Mouse (Mus musculus): ENCODE results near the gene Ccdc167.
A peak's percentile ranks its signal among the peaks of the same experiment; 100 is the strongest.

Gene Ccdc167

DNA sequence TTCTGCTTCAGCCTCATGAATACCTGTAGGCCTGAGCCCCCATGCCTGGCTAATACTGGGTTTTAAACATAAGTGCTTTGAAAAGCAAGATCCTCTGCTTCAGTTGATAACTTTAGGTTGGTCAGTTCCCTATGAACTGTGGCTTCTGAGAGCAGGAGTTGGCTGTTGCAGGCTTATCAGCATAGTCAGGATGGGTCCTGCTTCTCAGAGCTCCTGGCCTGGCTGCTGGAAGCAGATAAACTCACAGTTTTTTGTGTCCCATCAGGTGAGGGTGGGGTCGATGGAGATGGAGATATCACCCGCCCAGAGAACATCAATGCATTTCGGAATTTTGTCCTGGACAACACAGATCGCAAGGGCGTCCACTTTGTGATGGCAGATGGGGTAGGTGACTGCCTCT lies 30.1 kb downstream of the Ccdc167 start:
- DNase-seq (ENCODE audit: low spot score in 2 of 2): peak in 1 of 2 experiments; percentile 65

DNA sequence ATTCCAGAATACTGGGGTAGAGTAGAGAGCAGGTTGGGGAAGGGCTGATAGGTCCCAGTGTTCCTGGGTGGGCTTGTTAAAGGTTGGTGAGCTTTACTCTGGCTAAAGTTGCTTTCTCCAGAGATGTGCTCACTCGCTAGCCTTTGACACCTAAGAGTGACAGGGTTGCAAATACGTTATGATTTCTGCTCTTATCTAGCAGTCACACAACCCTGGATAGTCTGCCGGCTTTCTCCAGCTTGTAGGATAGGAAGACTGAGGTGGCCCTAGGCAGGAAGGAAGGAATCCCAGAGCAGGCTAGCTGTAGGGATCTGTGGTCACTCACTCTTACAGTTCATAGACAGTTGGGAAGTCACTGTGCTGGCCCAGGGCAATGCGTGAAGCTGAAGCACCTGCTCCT lies 32.6 kb downstream of the Ccdc167 start:
- no peak for DNase-seq (ENCODE audit: low spot score in 2 of 2)

DNA sequence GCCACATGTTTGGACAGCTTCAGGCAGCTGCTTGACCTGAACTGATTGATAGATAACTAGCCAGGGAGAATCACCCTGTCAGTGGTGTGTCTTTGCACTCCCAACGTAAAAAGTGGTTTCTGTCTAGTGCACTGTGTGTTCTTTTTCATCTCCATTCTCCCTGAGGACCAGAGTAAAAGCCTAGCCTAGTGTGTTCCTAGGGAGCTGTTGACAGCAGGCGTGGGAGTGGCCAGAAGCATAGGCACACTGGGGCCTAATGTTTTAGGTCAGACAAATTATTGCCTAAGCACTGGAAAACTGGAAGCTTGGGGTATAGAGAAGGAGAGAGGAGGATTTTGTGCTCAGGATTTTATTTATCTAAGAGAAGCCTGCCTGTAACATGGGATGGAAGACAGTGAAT lies 33.7 kb downstream of the Ccdc167 start:
- DNase-seq (ENCODE audit: low spot score in 2 of 2): no peak

GRCm38 (mm10) chr17:29682261-29682660 lies 34.6 kb downstream of the Ccdc167 start:
- DNase-seq (ENCODE audit: low spot score in 2 of 2): no peak

DNA sequence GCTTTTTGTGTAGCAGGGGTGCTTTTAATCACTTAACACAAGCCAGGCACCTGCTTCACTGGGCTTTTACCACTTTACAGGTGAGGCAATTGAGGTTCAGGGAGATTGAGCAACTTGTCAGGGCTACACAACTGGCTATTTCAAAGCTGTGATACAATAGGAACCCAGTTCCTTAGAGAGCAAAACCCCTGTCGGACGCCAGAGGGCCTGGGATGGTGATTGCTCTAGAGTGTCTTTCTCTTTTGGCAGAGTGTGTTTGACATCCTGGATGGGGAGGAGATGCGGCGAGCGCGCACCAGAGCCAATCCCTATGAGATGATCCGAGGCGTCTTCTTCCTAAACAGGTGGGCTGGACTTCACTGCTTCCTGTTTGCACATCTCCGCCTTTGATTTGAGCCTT lies 35.2 kb downstream of the Ccdc167 start:
- DNase-seq (ENCODE audit: low spot score in 2 of 2): no peak

GRCm38 (mm10) chr17:29680921-29681320 lies 35.9 kb downstream of the Ccdc167 start:
- no peak for DNase-seq (ENCODE audit: low spot score in 2 of 2)

DNA sequence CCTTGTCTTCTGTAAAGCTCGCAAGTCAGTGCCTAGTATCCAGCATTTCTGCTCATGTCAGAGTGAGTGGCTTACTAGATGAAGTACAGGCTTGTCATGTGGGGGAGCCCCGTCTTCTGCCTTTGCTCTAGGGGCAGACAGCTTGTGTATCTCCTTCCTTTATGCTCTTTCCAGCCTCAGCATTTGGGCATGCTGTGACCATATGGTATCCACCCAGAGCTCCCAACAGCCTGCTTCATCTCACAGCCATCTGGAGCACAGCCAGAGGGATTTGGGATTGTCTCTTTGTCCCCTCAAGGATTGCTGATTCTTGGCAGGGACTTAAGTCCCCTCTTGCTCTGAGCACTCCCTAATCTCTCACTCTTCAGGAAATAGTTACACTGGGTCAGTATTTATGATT lies 36.7 kb downstream of the Ccdc167 start:
- DNase-seq (ENCODE audit: low spot score in 2 of 2): no peak

- DNase-seq (ENCODE audit: low spot score in 2 of 2): no peak
Observed at GRCm38 (mm10) chr17:29679038-29679767, 37.6 kb downstream of the Ccdc167 start.

- DNase-seq (ENCODE audit: low spot score in 2 of 2): no peak
Observed at GRCm38 (mm10) chr17:29678526-29678925, 38.3 kb downstream of the Ccdc167 start.

DNA sequence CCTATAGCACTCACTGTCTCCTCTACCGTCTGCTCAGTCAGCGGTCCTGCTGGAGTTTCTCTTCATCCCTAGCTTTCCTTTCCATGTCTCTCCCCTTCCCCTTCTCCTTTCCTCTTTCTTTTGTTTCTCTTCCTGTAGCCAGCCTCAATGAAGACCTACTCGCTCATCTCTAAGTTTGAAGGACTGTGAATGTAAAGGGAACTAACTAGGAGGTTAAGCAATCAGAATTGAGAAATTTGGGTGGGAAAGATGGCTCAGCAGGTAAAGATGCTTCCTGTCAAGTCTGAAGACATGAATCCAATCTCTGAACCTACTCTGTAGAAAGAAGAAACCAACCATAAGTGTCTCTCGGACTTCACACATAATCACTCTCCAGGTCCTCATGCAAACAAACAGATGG lies 43.5 kb downstream of the Ccdc167 start:
- DNase-seq (ENCODE audit: low spot score in 2 of 2): no peak

DNA sequence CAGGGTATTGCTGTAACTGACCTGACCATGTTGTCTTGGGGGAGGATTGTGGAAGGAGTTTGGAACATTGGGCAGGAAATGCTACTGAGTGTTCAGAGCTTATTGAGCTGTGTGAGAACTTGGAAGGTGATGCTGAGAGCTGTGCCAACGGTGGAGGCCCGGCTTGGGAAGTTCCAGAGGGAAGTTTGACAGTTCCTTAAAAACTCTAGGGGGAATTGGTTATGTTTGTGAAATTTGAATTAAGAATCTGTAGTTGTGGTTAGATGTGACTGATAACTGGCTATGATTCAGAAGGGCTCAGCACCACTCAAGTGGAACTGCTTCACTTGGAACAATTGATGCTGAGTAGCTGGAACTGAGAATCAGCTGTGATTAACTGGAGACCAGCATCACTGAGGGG lies 45.8 kb downstream of the Ccdc167 start:
- no peak for DNase-seq (ENCODE audit: low spot score in 2 of 2)

DNA sequence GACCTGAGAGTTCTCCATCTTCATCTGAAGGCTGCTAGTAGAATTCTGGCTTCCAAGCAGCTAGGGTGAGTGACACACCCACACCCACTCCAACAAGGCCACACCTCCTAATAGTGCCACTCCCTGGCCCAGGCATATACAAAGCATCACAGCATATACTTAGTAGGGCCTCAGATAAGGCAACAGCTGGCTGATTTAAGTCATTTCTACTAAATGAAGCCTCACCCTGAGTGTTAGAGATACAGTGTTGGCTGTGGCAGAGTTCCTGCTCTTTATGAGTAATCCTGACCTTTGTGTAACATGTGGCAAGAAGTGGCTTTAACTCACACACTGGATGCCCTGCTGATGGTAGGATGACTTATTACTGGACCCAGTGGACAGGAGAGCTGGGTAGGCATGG lies 46.9 kb downstream of the Ccdc167 start:
- peak in 1 of 2 experiments; percentile 49 for DNase-seq (ENCODE audit: low spot score in 2 of 2)

GRCm38 (mm10) chr17:29669030-29669429 lies 47.8 kb downstream of the Ccdc167 start:
- DNase-seq (ENCODE audit: low spot score in 2 of 2): no peak

- no peak for DNase-seq (ENCODE audit: low spot score in 2 of 2)
Observed at GRCm38 (mm10) chr17:29668051-29668986, 48.5 kb downstream of the Ccdc167 start.

GRCm38 (mm10) chr17:29662145-29662544 lies 54.7 kb downstream of the Ccdc167 start:
- no peak for DNase-seq (ENCODE audit: low spot score in 2 of 2)

DNA sequence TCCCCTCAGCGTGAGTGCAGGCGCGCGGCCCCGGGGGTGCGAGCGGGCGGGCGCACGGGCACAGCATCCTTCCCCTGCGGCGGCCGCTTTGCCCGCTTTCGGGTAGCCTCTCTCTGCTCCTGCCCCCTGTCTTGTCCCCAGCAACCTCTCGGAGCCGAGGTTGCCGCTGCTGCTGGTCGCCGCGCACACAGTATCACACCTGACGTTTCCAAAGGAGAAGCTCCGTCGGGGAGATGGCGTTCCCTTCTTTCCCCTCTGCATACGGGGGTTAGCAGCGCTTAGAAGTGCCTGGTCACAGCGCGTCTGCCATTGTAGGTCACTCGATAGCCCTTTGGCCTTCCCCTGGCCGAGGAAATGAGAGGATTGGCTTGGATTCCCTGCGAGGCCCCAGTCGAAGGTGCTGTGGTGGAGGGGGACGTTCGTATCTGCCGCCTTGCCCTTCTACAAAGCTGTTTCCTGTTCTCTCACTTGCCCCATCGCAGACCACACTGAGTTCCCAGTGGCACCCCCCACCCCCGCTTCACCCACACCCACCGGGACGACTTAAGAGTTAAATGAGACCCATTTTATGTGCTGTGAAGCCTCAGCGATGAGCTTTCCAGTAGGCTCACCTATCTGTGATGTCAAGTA lies 56.0 kb downstream of the Ccdc167 start:
- peak in 1 of 2 experiments; percentile 42 for DNase-seq (ENCODE audit: low spot score in 2 of 2)

DNA sequence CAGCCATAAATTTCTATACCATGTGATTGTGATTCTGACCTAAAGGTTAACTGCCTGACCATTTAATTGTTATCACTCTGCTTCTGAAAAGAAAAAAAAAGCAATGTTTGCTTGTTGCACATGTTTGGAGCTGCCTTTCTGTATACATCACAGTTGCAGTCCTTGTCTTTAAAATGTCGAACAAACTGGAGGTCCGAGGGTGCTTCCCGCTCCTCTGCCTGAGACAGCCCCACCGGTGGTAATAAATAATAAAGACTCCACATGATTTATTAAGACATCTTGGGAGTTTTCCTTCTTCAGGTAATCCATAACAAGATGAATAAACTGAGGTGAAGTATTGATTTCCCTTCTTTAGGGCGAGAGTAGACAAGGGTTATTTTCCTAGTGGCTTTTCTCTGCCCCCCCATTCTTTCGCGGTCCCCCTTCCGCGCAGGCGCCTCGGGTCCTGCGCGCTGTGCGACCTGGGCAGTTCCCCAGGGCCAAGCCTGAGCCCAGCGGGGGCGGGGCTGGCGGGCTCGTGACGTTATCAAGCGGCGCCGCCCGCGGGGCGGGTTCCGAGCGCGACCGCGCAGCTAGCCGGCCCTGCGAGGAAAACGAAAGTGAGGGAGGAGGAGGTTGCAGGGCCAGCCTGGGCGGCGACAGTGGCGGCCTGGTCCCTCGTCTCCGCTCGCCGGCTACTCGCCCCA lies 56.6 kb downstream of the Ccdc167 start, which contains the start of gene Cmtr1:
TSS of gene Cmtr1 (plus strand) at position 520 of the 686 bp plus-strand sequence.
- DNase-seq (ENCODE audit: low spot score in 2 of 2): peak; percentile 98 to 99

DNA sequence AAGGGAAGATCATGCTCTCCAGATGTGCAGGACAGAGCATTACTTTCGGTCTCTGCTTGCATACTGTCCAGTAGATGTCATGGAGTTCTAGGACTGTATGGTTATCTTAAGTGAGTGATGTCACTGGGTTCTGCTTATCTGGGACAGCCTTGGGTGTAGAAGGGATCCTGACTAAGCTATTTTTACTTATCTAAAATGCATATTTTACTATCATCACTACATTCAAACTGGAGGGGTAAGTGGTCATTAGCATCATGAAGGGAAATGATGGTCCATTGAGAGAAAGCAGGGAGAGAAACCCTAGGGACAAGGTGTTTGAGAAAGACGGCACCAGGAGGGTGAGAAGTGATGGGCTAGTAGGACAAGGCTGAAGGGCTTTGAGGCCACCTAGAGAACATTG lies 58.6 kb downstream of the Ccdc167 start:
- DNase-seq (ENCODE audit: low spot score in 2 of 2): no peak

GRCm38 (mm10) chr17:29642219-29642618 lies 74.6 kb downstream of the Ccdc167 start:
- no peak for DNase-seq (ENCODE audit: low spot score in 2 of 2)

- no peak for DNase-seq (ENCODE audit: low spot score in 2 of 2)
Observed at GRCm38 (mm10) chr17:29640971-29641370, 75.9 kb downstream of the Ccdc167 start.

- peak; percentile 64 to 78 for DNase-seq (ENCODE audit: low spot score in 2 of 2)
Observed at GRCm38 (mm10) chr17:29637895-29638294, 78.9 kb downstream of the Ccdc167 start.

DNA sequence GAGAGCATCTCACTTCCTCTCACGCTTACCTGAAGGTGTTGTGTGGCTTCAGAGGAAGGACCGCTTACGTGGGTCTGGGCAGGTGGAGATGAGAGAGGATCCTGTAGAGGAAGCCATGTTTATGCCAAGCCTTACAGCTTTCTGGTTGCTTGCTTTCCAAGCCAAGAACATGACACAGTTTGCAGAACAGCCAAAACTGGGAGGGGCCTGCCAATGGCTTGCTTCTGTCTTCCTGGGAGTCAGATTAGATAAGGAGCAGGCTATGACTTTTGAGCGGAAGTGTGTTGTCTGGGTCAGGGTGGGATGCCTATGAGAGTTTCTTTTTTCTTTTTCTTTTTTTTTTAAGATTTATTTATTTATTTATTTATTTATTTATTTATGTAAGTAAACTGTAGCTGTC lies 79.5 kb downstream of the Ccdc167 start:
- no peak for DNase-seq (ENCODE audit: low spot score in 2 of 2)

Measured in spleen, postnatal 4 days (tissue).